Mouse (Mus musculus): ENCODE data around the gene Srbd1. TPM values are rescaled to one million over a fixed set of nuclear protein-coding genes. Genes with fewer than 3 reads are reported as not detected.

Srbd1 gene
- total and polyA plus RNA-seq, 2 experiments from 2014 or later: 8.3 to 13.2 TPM

DNA sequence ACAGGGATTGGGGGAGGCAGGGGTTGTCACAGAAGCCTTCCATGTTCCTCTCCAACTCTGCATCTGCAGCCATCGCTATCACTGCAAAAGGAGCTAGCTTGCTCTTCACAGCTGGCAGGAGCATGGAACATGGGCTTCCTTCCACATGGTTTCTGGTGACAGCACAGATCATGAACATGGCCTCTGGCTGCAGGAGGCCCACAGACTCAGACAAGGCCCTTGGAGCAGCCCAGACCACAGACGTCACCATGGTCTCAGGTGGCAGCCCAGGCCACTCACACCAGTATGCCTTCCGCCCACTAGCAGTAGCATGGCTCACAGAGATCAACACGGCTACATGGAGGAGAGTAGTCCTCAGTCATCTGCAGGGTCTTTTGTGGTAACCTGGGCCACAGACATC is 207.8 kb downstream of the Srbd1 start:
- Histone ChIP-seq H3K4me2 (ENCODE audit: low read depth, low read length, poor library complexity, severe bottlenecking) (no peak overlapping the region), H3K9me3 (ENCODE audit: low read length) (no peaks in the 10 kb centered on the region), H3K27ac (ENCODE audit: low read depth, low read length) (no peak overlapping the region), H3K9ac (replicated peaks; ENCODE audit: low read length, poor library complexity, severe bottlenecking) (no peak overlapping the region), H3K4me1 (ENCODE audit: insufficient read depth, low read length) (no peaks in the 10 kb centered on the region), H3K27me3 (ENCODE audit: insufficient read depth, low read length) (no peaks in the 10 kb centered on the region), H3K4me3 (ENCODE audit: low read depth, low read length) (no peak overlapping the region), H3K36me3 (ENCODE audit: insufficient read depth, low read length) (no peaks in the 10 kb centered on the region)
- DNase-seq (ENCODE audit: low spot score) (no peak), ATAC-seq (ENCODE audit: low FRiP score) (no peak)
- TF ChIP-seq CTCF (IDR thresholded peaks at IDR 0.05): no peak
- 96% methylated on average over 4 of the region's 4 CpGs for WGBS

DNA sequence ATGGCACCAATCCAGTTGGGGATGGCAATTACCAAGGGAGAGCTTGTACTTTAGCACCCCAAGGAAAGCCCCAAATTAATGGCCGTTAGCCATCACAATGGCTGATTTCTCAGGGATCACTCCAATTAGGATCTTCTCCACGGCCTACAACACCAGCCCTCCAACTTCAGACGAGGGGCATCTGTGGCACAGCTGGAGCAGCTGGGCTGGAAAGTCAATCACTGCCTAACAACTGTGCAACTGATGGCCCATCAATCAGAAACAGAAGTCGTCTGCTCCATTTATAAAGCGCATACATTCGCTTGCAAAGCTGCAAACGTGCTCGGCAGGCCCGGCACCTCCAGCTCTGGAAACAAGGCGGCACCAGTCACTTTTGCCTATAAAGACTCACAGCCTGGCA is 209.7 kb downstream of the Srbd1 start:
- H3K36me3 ChIP-seq (ENCODE audit: insufficient read depth, low read length): no peaks in the 10 kb centered on the region
- H3K27ac ChIP-seq (ENCODE audit: low read depth, low read length): no peak overlapping the region
- WGBS: 75% methylated on average over 10 of the region's 10 CpGs
- no peak for TF ChIP-seq CTCF (IDR thresholded peaks at IDR 0.05)
- no peak overlapping the region for H3K9ac ChIP-seq (replicated peaks; ENCODE audit: low read length, poor library complexity, severe bottlenecking)
- no peaks in the 10 kb centered on the region for H3K9me3 ChIP-seq (ENCODE audit: low read length)
- H3K4me1 ChIP-seq (ENCODE audit: insufficient read depth, low read length): no peaks in the 10 kb centered on the region
- DNase-seq (ENCODE audit: low spot score): no peak
- H3K27me3 ChIP-seq (ENCODE audit: insufficient read depth, low read length): no peaks in the 10 kb centered on the region
- no peak overlapping the region for H3K4me2 ChIP-seq (ENCODE audit: low read depth, low read length, poor library complexity, severe bottlenecking)
- no peak for ATAC-seq (ENCODE audit: low FRiP score)
- no peak overlapping the region for H3K4me3 ChIP-seq (ENCODE audit: low read depth, low read length)

Other genes with a start within 250 kb of the Srbd1 start
- 61.0 and 71.8 TPM in 2 replicates for gene Prkce, start 22.6 kb upstream of the Srbd1 start, total RNA-seq (2014; rRNA removed)
- 56.5 and 64.5 TPM in 2 replicates for gene Prkce, start 22.6 kb upstream of the Srbd1 start, polyA plus RNA-seq (2015; fragmentation: Nextera tagmentation; extraction: Ambion mirVana)